Mouse (Mus musculus) hindbrain, embryonic 15.5 days (tissue): ENCODE measurements around the gene Adamtsl4. TPM values are rescaled to one million over a fixed set of nuclear protein-coding genes. Genes with fewer than 3 reads are reported as not detected.

Experiments
- ATAC-seq: fragments of 200-750 bp; cut with Nextera tagmentation; 2 replicates; pipeline ENCODE4 v1.8.0; 2017; ENCODE audit warnings: low read depth, moderate number of reproducible peaks, moderate TSS enrichment; ENCODE audit not compliant: low FRiP score
- H3K27ac ChIP-seq: fragments of 300-500 bp; sonication (generic); replicated peaks from 2 replicates; pipeline ENCODE4 v1.5.1; 2015; ENCODE audit warnings: mild to moderate bottlenecking, inconsistent platforms
- H3K27me3 ChIP-seq: fragments of 300-500 bp; sonication (generic); 2 replicates; pipeline ENCODE4 v1.6.1; 2015; ENCODE audit warnings: control low read depth, inconsistent platforms
- H3K36me3 ChIP-seq: fragments of 300-500 bp; sonication (generic); 2 replicates; pipeline ENCODE4 v1.6.1; 2015; ENCODE audit warnings: control low read depth, inconsistent platforms
- H3K4me1 ChIP-seq: fragments of 300-500 bp; sonication (generic); replicated peaks from 2 replicates; pipeline ENCODE4 v1.6.1; 2015; ENCODE audit warnings: control low read depth, inconsistent platforms
- H3K4me2 ChIP-seq: fragments of 300-500 bp; sonication (generic); 2 replicates; pipeline ENCODE4 v1.6.1; 2015; ENCODE audit warnings: moderate library complexity, mild to moderate bottlenecking, inconsistent platforms
- H3K4me3 ChIP-seq: fragments of 300-500 bp; sonication (generic); 2 replicates; pipeline ENCODE4 v1.5.1; 2015; ENCODE audit warnings: mild to moderate bottlenecking, inconsistent platforms
- H3K9ac ChIP-seq: fragments of 300-500 bp; sonication (generic); 2 replicates; pipeline ENCODE4 v1.6.1; 2015; ENCODE audit warnings: inconsistent platforms
- H3K9me3 ChIP-seq: fragments of 300-500 bp; sonication (generic); 2 replicates; pipeline ENCODE4 v1.6.1; 2016; ENCODE audit warnings: control low read depth, inconsistent platforms
- WGBS: fragments of 180-500 bp; shearing (Covaris S2); methylation state at CpG from one replicate; pipeline ENCODE4 v1.1.7; 2015; 5-methylcytosine and 5-hydroxymethylcytosine counted together
- polyA plus RNA-seq: library from polyadenylated mRNA; unstranded; fragments of >200 nt; fragmentation: Nextera tagmentation; extraction: Ambion mirVana; gene quantifications from 2 replicates; pipeline ENCODE4 v1.2.1, GENCODE M21; 2015

Gene Adamtsl4
- 1.2 TPM in 2 replicates for polyA plus RNA-seq

DNA sequence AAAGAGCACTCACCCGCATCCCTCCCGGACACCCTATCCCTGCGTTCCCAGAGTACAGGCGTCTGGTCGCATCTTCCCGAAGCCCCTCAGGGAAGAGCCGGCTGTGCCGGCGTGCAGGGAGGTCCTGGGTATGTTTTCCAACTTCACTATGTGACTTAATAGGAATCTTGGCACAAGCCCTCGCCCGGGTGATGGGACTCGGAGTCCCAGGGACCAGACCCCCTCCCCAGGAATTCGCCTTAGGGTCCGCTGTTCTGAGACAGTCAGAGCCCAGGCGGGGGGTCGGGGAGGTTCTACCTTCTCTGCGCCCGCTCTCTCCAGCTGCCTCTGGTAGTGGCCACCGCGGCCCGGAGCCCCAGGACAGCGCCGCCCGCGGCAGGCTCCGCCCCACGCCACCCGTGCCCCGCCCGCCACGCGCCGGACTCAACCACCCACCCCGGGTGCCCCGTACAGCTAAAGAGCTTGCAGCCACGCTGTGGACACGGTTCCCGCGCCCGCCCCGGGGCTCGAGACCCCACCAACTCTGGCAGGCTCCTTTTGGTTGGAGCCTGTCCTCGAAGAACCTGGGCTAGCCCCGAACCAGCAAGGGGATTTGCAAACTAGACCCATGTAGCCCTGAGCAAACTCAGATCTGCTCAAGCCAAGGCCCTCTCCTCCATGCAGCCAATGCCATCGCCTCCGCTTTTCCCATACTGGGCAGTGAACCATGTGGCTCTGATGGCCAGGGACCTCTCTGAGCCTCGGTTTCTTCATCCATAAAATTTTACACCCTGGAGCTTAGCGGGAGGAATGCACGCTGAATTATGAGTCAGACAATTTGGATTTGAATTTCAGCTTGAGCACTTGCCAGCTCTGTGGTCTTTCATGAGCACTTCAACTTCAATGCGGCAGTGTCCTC lies at the start of gene Adamtsl4:
Gene Adamtsl4, minus strand, starts transcription at position 394 of the 898 bp plus-strand sequence.
- H3K27ac ChIP-seq, result peak within 1 kb of the TSS; percentile 13; the same call in 1 of the 2 replicates
- peak within 1 kb of the TSS; percentile 90 for H3K4me2 ChIP-seq
- no peaks in the 10 kb centered on the region for H3K9me3 ChIP-seq
- 0 out of 2 replicates have a peak within 1 kb of the TSS, but pooled peaks have one; percentile 28 for H3K9ac ChIP-seq
- peak; percentile 57 for ATAC-seq
- peaks cover 14% of the 10 kb centered on the region for H3K4me1 ChIP-seq
- 4% methylated on average over 50 of the region's 50 CpGs for WGBS
- no peaks in the 10 kb centered on the region for H3K27me3 ChIP-seq
- H3K36me3 ChIP-seq, result no peaks in the 10 kb centered on the region
- H3K4me3 ChIP-seq, result peak within 1 kb of the TSS; percentile 40

- H3K4me2 ChIP-seq, result no peak overlapping the region
- no peaks in the 10 kb centered on the region for H3K27me3 ChIP-seq
- H3K4me1 ChIP-seq, result no peaks in the 10 kb centered on the region
- ATAC-seq, result no peak
- H3K36me3 ChIP-seq, result peaks cover 11% of the 10 kb centered on the region; the same call in 1 of the 2 replicates
- H3K9ac ChIP-seq, result no peak overlapping the region
- no peak overlapping the region for H3K4me3 ChIP-seq
- WGBS, result 90% methylated on average over 12 of the region's 12 CpGs
- no peaks in the 10 kb centered on the region for H3K9me3 ChIP-seq
- no peak overlapping the region for H3K27ac ChIP-seq
Observed at GRCm38 (mm10) chr3:95735071-95735670, 47.5 kb upstream of the Adamtsl4 start.

DNA sequence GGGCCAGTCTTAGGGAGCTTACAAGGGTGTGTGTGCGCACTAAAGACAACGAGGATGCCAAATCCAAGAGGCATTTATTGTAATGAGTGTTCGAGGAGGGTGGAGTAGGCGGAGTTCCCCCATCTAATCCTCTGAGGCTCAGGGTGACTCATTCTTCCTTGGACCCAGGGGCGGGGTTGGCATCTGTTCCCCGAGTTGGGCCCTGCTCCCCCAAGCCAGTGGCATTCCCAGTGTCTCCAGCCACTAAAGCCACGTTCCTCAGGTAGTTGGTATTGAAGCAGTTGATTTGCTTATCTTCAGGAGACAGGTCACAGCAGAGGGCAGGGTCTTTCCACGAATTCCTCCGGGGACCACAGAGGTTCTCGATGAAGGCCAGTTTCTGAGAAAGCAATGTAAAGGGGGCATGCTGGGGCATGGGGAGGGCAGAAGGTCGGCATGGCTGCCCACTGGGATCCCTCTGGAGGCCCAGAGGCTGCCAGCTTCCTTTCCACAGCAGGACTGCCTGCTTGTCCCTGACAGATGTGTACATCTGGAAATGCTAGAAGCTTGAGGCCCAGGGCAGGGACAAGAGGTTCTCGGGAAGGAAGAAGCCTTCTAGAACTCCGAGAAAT lies 46.5 kb upstream of the Adamtsl4 start:
- WGBS, result 86% methylated on average over 13 of the region's 13 CpGs
- Histone ChIP-seq H3K4me1 (no peaks in the 10 kb centered on the region), H3K9me3 (no peaks in the 10 kb centered on the region), H3K9ac (no peak overlapping the region), H3K27ac (no peak overlapping the region), H3K36me3 (0 out of 2 replicates have a peak, but pooled peaks cover 2% of the 10 kb centered on the region), H3K4me2 (no peak overlapping the region), H3K27me3 (no peaks in the 10 kb centered on the region), H3K4me3 (no peak overlapping the region)
- no peak for ATAC-seq

- no peak for ATAC-seq
- Histone ChIP-seq H3K27me3 (no peaks in the 10 kb centered on the region), H3K9ac (no peak overlapping the region), H3K36me3 (no peaks in the 10 kb centered on the region), H3K27ac (no peak overlapping the region), H3K9me3 (no peaks in the 10 kb centered on the region), H3K4me2 (no peak overlapping the region), H3K4me3 (no peak overlapping the region), H3K4me1 (no peaks in the 10 kb centered on the region)
- 78% methylated on average over 11 of the region's 11 CpGs for WGBS
Observed at GRCm38 (mm10) chr3:95732744-95733521, 45.2 kb upstream of the Adamtsl4 start.

GRCm38 (mm10) chr3:95732297-95732696 lies 44.6 kb upstream of the Adamtsl4 start:
- H3K36me3 ChIP-seq, result no peaks in the 10 kb centered on the region
- no peak overlapping the region for H3K4me2 ChIP-seq
- ATAC-seq, result no peak
- 96% methylated on average over 9 of the region's 9 CpGs for WGBS
- no peak overlapping the region for H3K9ac ChIP-seq
- H3K27ac ChIP-seq, result no peak overlapping the region
- no peaks in the 10 kb centered on the region for H3K9me3 ChIP-seq
- H3K4me1 ChIP-seq, result no peaks in the 10 kb centered on the region
- no peak overlapping the region for H3K4me3 ChIP-seq
- no peaks in the 10 kb centered on the region for H3K27me3 ChIP-seq

GRCm38 (mm10) chr3:95731802-95732201 lies 44.1 kb upstream of the Adamtsl4 start:
- 91% methylated on average over 4 of the region's 4 CpGs for WGBS
- ATAC-seq, result no peak
- Histone ChIP-seq H3K9ac (no peak overlapping the region), H3K27ac (no peak overlapping the region), H3K9me3 (no peaks in the 10 kb centered on the region), H3K4me3 (no peak overlapping the region), H3K4me1 (no peaks in the 10 kb centered on the region), H3K27me3 (no peaks in the 10 kb centered on the region), H3K4me2 (no peak overlapping the region), H3K36me3 (no peaks in the 10 kb centered on the region)

GRCm38 (mm10) chr3:95730431-95730830 lies 42.7 kb upstream of the Adamtsl4 start:
- H3K4me1 ChIP-seq, result no peaks in the 10 kb centered on the region
- no peak overlapping the region for H3K27ac ChIP-seq
- H3K4me3 ChIP-seq, result no peak overlapping the region
- no peaks in the 10 kb centered on the region for H3K36me3 ChIP-seq
- WGBS, result 82% methylated on average over 7 of the region's 7 CpGs
- no peak for ATAC-seq
- H3K27me3 ChIP-seq, result no peaks in the 10 kb centered on the region
- no peaks in the 10 kb centered on the region for H3K9me3 ChIP-seq
- H3K9ac ChIP-seq, result no peak overlapping the region
- no peak overlapping the region for H3K4me2 ChIP-seq

DNA sequence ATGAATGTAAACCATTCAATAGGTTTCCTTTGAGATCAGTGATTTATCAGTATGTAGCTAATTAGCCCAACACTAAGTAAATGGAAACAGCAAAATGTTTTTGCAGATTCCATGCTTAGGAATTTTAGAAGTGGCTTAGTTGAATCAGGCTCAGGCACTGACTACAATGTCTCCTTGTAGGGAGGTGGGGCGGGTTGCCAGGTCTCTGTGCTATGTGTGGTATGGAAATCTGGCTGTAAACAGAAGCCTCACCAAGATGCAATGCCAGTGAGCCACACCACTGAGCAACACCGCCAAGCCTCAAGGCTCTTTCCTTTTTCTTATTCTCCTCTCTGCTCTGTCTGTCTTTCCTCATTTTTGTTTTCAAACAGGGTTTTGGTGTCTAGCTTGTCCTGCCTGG lies 41.2 kb upstream of the Adamtsl4 start:
- Histone ChIP-seq H3K4me1 (no peaks in the 10 kb centered on the region), H3K4me3 (no peak overlapping the region), H3K4me2 (no peak overlapping the region), H3K9me3 (no peaks in the 10 kb centered on the region), H3K27me3 (no peaks in the 10 kb centered on the region), H3K36me3 (no peaks in the 10 kb centered on the region), H3K27ac (no peak overlapping the region), H3K9ac (no peak overlapping the region)
- WGBS, result 84% methylated on average over 2 of the region's 2 CpGs
- no peak for ATAC-seq

- no peaks in the 10 kb centered on the region for H3K9me3 ChIP-seq
- H3K27ac ChIP-seq, result no peak overlapping the region
- H3K4me1 ChIP-seq, result no peaks in the 10 kb centered on the region
- WGBS, result 67% methylated on average over 7 of the region's 7 CpGs
- H3K4me2 ChIP-seq, result no peak overlapping the region
- no peaks in the 10 kb centered on the region for H3K27me3 ChIP-seq
- no peak overlapping the region for H3K4me3 ChIP-seq
- H3K9ac ChIP-seq, result no peak overlapping the region
- H3K36me3 ChIP-seq, result no peaks in the 10 kb centered on the region
- no peak for ATAC-seq
Observed at GRCm38 (mm10) chr3:95726696-95727358, 39.1 kb upstream of the Adamtsl4 start.

GRCm38 (mm10) chr3:95725863-95726262 lies 38.1 kb upstream of the Adamtsl4 start:
- Histone ChIP-seq H3K4me1 (no peaks in the 10 kb centered on the region), H3K36me3 (no peaks in the 10 kb centered on the region), H3K9ac (no peak overlapping the region), H3K27me3 (no peaks in the 10 kb centered on the region), H3K9me3 (no peaks in the 10 kb centered on the region), H3K4me2 (no peak overlapping the region), H3K27ac (no peak overlapping the region), H3K4me3 (no peak overlapping the region)
- 91% methylated on average over 7 of the region's 7 CpGs for WGBS
- no peak for ATAC-seq

DNA sequence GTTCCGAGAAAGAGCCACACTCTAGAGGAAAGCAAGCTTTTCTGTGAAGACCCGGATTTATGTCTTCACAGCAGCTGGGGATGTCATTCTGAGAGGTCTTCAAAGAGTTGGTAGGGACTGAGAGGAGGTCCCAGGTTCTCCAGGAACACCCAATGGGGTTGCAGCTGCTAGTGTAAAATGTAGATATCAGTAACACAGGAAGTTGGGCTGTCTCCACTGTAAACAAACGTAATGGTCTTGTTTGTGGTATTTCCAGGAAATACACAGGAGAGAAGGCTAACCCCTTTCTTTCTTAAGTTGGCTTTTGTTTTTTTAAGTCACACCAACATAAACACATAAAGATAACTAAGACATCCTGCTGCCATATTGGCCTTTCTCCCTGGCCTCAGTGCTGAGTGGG lies 34.7 kb upstream of the Adamtsl4 start:
- H3K9ac ChIP-seq, result no peak overlapping the region
- H3K4me2 ChIP-seq, result no peak overlapping the region
- no peak overlapping the region for H3K27ac ChIP-seq
- no peak for ATAC-seq
- WGBS, result 85% methylated on average over 3 of the region's 3 CpGs
- H3K9me3 ChIP-seq, result no peaks in the 10 kb centered on the region
- H3K36me3 ChIP-seq, result no peaks in the 10 kb centered on the region
- H3K27me3 ChIP-seq, result no peaks in the 10 kb centered on the region
- H3K4me1 ChIP-seq, result no peaks in the 10 kb centered on the region
- no peak overlapping the region for H3K4me3 ChIP-seq
